Mouse (Mus musculus) adrenal gland, postnatal 14 days (tissue): ENCODE data around the gene Kif26a. TPM values are rescaled to one million over a fixed set of nuclear protein-coding genes. Genes with fewer than 3 reads are reported as not detected.

Experiments used
- DNase-seq: peaks from one replicate; pipeline ENCODE4 v3.0.0; 2021; ENCODE audit warnings: mixed read lengths
- total RNA-seq: library from RNA; stranded (reverse); gene quantifications from 2 replicates; pipeline ENCODE4 v1.2.3, GENCODE M21; 2021

Gene Kif26a
- total RNA-seq, 1 experiment from 2014 or later: 12.8 TPM

- no peak for DNase-seq
Observed at GRCm38 (mm10) chr12:112164840-112165219, 18.8 kb downstream of the Kif26a start.

GRCm38 (mm10) chr12:112169240-112169639, 23.2 kb downstream of the Kif26a start:
- peak; percentile 51 for DNase-seq

DNA sequence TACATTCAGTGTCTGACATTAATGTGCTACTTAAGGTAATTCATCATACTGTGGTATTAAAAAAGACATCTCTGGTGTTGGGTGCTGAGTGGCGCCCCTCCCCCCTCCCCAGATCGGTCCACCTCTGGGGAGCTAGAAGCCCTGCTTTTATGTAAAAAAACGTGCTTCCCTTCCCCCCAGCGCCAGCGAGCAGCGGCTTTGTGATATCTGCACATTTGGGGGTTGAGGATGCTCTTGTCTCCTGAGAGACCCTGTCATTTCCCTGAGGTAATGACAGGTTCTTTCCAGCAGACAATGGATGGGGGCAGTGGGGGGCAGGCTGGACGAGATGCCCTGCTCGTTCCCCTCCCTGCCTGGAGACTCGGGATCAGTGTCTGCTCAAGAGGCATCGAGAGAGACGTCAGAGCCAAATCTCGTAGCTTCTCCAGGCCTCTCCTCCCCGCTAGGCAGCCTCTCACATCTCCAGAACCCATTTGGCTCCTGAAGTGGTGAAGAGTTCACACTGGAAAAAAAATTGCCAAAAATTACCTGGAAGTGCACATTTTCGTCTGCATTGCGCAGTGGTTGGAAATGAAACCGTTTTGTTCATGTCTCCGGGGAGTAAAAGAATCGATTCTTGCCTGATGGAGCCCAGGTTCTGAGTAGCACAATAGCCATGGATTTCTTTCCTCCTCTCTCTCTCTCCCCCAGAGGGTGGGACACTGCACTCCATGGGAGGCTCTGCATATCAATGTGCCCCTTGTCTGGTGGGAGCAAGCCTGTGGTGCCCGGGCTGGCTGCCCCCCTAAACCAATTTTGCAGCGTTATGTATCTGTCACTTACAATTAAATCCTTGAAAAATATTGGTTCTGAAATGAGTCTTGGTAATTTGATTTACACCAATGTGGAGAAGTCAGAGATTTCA, 24.9 kb downstream of the Kif26a start:
- no peak for DNase-seq

DNA sequence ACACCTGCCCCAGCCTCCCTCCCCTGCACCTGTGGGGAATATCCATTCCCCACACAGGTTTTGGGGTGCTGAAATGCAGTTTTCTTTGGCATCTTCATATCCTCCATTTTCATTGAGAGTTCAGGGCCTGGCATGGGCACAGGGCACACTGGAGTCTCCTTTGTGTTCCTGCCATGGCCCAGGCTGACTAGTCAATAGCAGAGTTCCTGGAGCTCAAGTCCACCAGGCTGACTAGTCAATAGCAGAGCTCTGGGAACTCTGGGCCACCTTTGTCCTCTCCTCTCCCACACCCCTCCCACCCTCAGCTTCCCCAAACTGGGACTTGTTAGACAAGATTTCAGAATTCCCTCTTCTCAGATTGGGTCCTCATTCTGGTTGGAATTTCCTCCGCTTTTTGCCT, 25.6 kb downstream of the Kif26a start:
- no peak for DNase-seq

- no peak for DNase-seq
Observed at GRCm38 (mm10) chr12:112172214-112172613, 26.2 kb downstream of the Kif26a start.

GRCm38 (mm10) chr12:112177679-112178078, 31.7 kb downstream of the Kif26a start:
- DNase-seq: peak; percentile 66

DNA sequence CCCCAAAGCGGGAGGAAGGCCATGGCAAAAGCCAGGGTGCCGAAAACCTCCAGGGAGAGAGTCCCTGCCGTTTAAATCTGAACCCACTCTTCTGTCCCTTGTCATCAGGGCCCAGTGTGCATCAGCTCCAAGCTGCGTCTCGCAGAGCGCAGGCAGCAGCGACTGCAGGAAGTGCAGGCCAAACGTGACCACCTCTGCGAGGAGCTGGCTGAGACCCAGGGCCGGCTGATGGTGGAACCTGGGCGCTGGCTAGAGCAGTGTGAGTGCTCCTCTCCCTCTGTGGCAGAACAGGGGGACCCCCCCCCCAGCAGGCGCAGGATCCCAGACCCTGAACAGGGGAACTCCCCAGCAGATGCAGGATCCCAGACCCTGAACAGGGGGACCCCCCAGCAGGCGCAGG, 33.7 kb downstream of the Kif26a start:
- no peak for DNase-seq

DNA sequence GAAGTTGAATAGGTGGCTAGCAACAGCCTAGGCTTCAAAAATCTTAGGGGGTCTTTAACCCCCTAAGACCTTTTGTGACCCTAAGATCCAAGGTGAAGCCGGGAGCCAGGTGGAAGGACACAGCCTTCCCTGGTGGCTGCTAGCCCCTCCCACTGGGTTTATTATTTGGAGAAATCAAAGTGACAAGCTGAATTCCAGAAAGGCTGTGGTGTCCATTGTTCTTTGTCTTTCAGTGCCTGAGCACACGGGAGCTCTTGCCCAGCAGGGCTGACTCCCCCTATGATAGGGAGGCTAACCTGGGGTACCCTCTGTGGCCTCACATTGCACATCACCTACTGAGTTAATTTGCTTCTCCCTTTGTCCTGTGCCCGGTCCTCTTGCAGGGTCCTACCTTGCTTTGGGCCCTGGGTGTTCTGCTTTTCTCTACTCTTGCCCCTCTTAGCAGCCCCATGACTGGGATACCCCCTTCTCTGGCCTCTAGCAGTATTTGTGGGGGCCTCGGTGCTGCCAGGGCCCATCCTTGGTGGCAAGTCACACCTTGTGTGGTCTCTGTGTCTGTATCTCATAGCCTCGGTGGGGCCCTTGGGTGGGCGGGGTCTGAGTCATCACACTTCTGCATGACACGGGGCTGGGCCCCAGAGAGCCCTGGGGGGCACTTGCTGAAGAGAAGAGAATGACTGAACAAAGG, 36.1 kb downstream of the Kif26a start:
- DNase-seq: no peak

DNA sequence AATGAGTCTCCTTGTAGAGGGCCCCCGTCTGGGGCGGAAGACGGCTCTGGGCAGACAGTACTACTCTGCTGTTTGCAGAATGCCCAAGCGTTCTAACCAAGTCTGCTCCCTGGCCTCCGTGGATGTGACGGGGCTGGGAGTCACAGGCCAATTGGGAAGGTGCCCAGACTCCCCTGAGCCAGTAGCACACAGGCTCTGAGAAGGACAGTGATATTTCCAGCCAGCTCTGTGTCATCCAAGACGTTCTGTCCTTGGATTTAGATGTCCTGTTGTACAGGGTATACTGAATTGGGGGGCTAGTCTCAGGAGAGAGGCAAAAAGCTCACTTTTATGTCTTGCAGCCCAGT, 36.6 kb downstream of the Kif26a start:
- peak; percentile 83 for DNase-seq

DNA sequence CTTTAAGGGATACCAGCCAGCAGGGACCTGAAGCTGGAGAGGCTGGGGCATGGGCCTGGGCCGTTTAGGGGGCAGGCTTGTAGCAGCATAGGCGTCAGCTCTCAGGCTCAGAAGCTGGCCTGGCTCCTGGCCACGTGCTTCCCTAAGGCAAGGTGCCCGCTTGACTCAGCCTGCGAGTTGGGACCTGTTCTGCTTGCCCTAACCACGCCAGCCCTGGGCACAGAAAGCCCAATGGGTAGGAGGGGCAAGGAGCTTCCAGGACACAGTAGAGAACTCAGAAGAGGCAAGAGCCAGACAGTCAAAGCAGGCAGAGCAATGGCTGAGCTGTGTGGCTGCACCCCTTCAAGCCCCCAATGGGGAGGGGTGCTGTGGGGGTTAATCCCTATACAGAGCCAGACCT, 37.7 kb downstream of the Kif26a start:
- peak; percentile 65 for DNase-seq

GRCm38 (mm10) chr12:112184390-112184789, 38.4 kb downstream of the Kif26a start:
- peak; percentile 71 for DNase-seq

- DNase-seq: no peak
Observed at GRCm38 (mm10) chr12:112186899-112187298, 40.9 kb downstream of the Kif26a start.

DNA sequence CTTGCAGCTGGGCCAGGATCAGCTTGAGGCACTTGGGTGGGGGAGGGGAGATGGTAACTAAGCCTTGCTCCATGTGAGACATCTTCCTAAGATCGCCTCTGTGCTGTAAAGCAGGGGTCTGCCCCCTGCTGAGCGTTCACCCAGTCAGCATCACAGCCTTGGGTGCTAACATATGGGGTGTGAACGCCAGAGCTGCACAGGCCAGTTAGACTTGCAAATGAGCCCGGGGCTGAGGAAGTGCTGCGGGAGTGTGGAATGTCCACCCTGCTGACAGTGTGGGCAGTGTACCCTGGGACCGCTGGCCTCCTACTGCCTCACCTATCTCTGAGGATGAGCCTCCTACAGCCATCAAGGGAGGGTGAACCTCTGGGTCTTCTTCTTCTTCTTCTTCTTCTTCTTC, 45.7 kb downstream of the Kif26a start:
- no peak for DNase-seq

DNA sequence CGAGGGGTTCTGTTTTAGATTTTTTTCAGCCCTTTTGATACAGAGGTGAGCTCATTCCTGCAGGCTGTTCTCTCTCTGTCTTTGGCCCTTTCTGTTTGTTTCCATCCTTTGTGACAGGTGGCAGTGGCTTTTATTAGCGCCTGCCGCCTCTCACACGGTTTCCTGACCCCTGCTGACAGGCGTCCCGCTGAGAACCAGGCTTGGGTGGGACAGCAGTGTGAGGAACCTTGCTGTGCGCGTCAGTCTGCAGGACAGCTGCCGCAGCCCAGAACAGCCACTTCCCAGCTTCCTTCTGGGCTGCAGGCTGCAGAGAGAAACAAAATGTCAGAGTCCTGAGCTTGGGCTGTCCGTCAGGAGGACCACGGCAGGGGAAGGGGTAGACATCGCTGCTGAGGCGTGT, 49.0 kb downstream of the Kif26a start:
- DNase-seq: no peak

DNA sequence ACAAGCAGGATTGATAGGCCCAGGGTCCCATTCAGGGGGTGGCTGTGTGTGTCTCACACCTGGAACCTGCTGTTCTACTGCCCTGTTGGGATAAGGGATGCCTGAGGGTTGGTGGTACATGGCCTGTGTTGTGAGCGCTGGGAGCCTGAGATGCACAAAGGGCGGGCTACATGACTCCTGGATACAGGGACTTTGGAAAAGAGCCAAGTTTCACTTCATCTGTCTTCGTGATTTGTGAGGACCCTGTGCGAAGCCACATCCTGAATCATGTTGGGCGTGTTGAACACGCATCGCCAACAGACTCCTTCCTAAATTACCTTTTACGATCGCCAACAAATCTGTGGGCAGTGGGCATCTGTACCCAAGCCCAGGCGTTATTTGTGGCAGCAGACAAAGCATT, 50.6 kb downstream of the Kif26a start:
- no peak for DNase-seq

GRCm38 (mm10) chr12:112199363-112199762, 53.4 kb downstream of the Kif26a start:
- DNase-seq: no peak

- DNase-seq: no peak
Observed at GRCm38 (mm10) chr12:112200045-112200444, 54.0 kb downstream of the Kif26a start.

DNA sequence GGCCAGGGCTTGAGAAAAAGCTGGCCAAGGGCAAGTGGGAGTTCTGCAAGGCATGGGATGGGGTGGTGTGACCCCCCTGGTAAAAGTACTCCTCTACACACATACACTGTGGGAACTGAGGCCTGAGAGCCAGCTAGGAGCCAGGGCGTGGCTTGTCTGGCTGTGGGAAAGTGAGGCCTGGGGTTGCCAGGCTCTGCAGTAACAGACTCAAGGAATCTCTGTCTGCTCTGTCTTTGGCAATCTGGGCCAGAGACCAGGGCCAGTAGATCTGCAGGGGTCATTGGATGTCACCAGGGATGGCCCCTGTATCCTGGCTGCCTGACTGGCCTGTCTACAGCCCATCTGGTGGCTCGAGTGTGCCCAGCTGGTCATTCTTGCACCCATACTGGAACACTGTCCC, 61.2 kb downstream of the Kif26a start:
- no peak for DNase-seq

- DNase-seq: no peak
Observed at GRCm38 (mm10) chr12:112207734-112208133, 61.7 kb downstream of the Kif26a start.

DNA sequence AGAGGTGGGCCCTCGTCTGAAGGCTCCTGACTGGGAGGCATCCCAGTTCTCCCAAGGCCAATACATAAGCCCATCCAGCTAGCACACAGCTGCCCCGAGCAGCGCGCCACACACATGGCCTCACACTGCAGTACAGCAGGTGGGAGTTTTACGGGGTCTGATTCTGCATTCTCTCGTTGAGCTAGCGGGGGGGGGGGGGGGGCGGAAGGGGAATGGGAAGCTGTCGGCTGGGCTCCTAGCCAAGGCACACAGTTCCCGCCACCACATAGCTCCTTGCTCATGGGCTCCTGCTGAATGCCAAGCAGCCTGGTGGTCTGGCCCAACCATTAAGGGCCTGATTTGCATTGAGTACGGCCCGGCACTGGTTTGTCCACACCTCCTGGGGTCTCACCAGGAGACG, 64.6 kb downstream of the Kif26a start:
- no peak for DNase-seq

DNA sequence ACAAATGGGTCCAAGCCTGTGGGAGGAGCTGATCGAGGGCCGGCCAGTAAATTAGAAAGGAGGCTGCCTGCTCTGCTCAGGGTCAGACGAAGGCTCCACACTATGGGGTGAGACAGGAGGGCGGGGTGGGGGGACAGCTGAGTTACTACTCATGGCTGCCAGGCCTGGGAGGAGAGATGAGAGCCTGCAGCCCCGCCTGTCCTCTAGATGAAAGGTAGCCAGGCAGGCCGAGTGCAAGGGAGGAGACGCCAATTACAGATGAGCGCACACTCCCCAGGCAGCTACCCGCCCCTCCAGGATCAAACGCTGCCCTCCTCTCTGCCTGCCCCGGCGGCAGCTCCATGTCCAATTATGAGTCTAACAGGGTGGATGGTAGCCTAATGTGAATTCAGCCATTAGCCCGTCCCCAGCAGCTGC, 68.4 kb downstream of the Kif26a start:
- peak; percentile 85 for DNase-seq

DNA sequence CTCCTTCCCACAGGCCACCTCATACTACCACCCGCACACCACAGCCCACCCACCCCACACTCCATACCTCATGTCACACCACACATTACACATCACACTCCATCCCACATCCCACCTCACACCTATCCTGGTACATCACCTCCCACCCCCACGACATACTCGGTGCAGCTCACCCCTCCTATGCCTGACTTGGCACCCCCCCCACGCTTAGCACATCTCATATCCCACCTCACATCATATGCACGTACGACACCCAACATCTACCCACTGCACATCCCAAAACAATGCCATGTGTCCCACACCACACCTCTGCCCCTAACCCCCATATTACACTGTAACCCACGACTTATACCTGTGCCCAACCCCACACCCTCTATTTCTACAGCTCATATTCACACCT, 69.5 kb downstream of the Kif26a start:
- DNase-seq: no peak

DNA sequence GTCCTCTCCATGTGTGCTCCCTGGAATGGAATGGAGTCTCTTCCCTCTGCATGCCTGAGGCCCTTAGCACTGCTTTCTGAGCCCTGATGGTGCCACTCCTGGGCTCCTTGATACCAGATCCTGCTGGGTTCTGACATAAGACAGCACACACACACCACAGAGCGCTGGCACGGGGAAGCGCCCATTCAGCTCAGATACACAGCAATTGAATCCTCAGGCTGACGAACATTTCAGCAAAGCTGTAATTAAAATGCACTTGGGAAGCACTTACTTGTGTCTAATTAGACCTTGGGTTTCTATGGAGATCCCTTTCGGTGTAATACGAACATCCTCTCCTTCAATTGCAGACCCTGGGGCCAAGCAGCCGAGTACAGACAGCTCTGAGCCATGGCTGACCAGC, 71.0 kb downstream of the Kif26a start:
- DNase-seq: no peak

- peak; percentile 29 for DNase-seq
Observed at GRCm38 (mm10) chr12:112217681-112218080, 71.7 kb downstream of the Kif26a start.
